Mouse (Mus musculus) c-Kit-negative CD71-positive TER-119-positive erythroid progenitor cells, embryonic 14.5 days (primary cell): ENCODE data around the gene Tmem37.

Source experiments
- DNase-seq: peaks from one replicate; pipeline ENCODE4 v3.0.0-alpha.2; 2013; ENCODE audit warnings: low read depth, low spot score

The Tmem37 gene

GRCm38 (mm10) chr1:120093482-120094134 lies 19.7 kb upstream of the Tmem37 start:
- peak; percentile 47 for DNase-seq

- DNase-seq = no peak
Measured at GRCm38 (mm10) chr1:120090880-120091570, 17.2 kb upstream of the Tmem37 start.

GRCm38 (mm10) chr1:120089180-120089579 lies 15.3 kb upstream of the Tmem37 start:
- no peak for DNase-seq

- no peak for DNase-seq
Measured at GRCm38 (mm10) chr1:120086644-120087043, 12.8 kb upstream of the Tmem37 start.

GRCm38 (mm10) chr1:120085696-120086095 lies 11.8 kb upstream of the Tmem37 start:
- no peak for DNase-seq

GRCm38 (mm10) chr1:120083921-120084517 lies 10.1 kb upstream of the Tmem37 start:
- DNase-seq = no peak

- no peak for DNase-seq
Measured at GRCm38 (mm10) chr1:120082957-120083585, 9.2 kb upstream of the Tmem37 start.

GRCm38 (mm10) chr1:120080632-120081031 lies 6.8 kb upstream of the Tmem37 start:
- no peak for DNase-seq

GRCm38 (mm10) chr1:120077746-120078410 lies 4.0 kb upstream of the Tmem37 start:
- DNase-seq = no peak

- DNase-seq = no peak
Measured at GRCm38 (mm10) chr1:120075507-120075906, 1.6 kb upstream of the Tmem37 start.

GRCm38 (mm10) chr1:120074931-120075330 lies 1.1 kb upstream of the Tmem37 start:
- no peak for DNase-seq

- DNase-seq = no peak
Measured at GRCm38 (mm10) chr1:120074307-120074702, 431 bp upstream of the Tmem37 start.

GRCm38 (mm10) chr1:120072900-120073299 lies 974 bp downstream of the Tmem37 start:
- DNase-seq = no peak

- DNase-seq = no peak
Measured at GRCm38 (mm10) chr1:120071133-120071532, 2.7 kb downstream of the Tmem37 start.

- no peak for DNase-seq
Measured at GRCm38 (mm10) chr1:120070168-120070567, 3.7 kb downstream of the Tmem37 start.

- DNase-seq = no peak
Measured at GRCm38 (mm10) chr1:120069120-120069519, 4.8 kb downstream of the Tmem37 start.

GRCm38 (mm10) chr1:120066625-120067024 lies 7.2 kb downstream of the Tmem37 start:
- no peak for DNase-seq

GRCm38 (mm10) chr1:120066159-120066558 lies 7.7 kb downstream of the Tmem37 start:
- DNase-seq = no peak

- DNase-seq = no peak
Measured at GRCm38 (mm10) chr1:120064036-120064682, 9.7 kb downstream of the Tmem37 start.

- no peak for DNase-seq
Measured at GRCm38 (mm10) chr1:120062231-120062630, 11.6 kb downstream of the Tmem37 start.

GRCm38 (mm10) chr1:120060687-120061086 lies 13.2 kb downstream of the Tmem37 start:
- no peak for DNase-seq
